Mouse (Mus musculus): ENCODE data around the gene Sdc1.

DNA sequence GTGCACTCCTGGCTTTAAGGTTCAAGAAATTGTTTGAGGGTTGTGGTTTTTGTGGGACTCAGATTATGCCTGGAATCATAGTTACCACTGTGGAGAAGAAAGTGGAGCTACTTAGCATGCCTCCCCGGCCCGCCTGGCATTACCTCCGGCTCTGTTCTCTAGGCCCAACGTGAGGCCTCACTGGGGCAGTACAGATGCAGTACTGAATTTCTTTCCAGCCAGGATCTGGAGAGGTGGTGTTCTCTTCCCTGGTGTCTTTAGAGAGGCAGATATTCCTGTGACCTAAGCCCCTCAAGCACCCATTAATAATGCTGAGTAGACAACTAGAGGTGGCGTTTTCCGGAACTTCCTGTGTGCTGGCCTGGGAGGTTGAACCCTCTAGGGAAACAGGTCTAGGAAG is 2.2 kb downstream of the Sdc1 start:
- TF ChIP-seq CTCF (IDR thresholded peaks at IDR 0.05; ENCODE audit: low read depth) (no peak), EP300 (IDR thresholded peaks at IDR 0.05; ENCODE audit: low read depth) (no peak)

Data from heart, postnatal 0 days (tissue).